Mouse (Mus musculus): ENCODE data around the gene Lmntd2. TPM values are rescaled to one million over a fixed set of nuclear protein-coding genes. Genes with fewer than 3 reads are reported as not detected.

Gene Lmntd2
- 10 to 100 TPM; 13.5 to 14.3 TPM for polyA plus RNA-seq (2017; shearing (Covaris generic))

GRCm38 (mm10) chr7:141213605-141214235 is at the start of gene Lmntd2:
TSS of gene Lmntd2 (minus strand) at chr7:141214080.

GRCm38 (mm10) chr7:141228279-141229067 is 14.6 kb upstream of the Lmntd2 start, which contains the start of gene Phrf1:
TSS of gene Phrf1 (plus strand) at chr7:141228784.

GRCm38 (mm10) chr7:141215101-141215879 is 1.4 kb upstream of the Lmntd2 start, which contains the start of gene Rassf7:
TSS of gene Rassf7 (plus strand) at chr7:141215860.

GRCm38 (mm10) chr7:141193948-141194347 is 19.9 kb downstream of the Lmntd2 start, which contains the start of the genes Hras and Lrrc56:
TSS of gene Hras (minus strand) at chr7:141194005.
TSS of gene Lrrc56 (plus strand) at chr7:141194157.

GRCm38 (mm10) chr7:141172116-141173006 is 41.5 kb downstream of the Lmntd2 start, which contains the start of gene Rnh1:
TSS of gene Rnh1 (minus strand) at chr7:141172857.

Other genes with a start within 250 kb of the Lmntd2 start
- gene Ifitm1, start 246.9 kb downstream of the Lmntd2 start, polyA plus RNA-seq (2017; shearing (Covaris generic)), result 1 to 10 TPM in 1 of 2 experiments, not detected in 1; 1.9 TPM
- gene Ifitm3, start 203.3 kb downstream of the Lmntd2 start, polyA plus RNA-seq (2017; shearing (Covaris generic)), result 1 to 10 TPM; 3.5 to 8.8 TPM
- not detected for gene Ifitm6, start 196.2 kb downstream of the Lmntd2 start, polyA plus RNA-seq (2017; shearing (Covaris generic))
- gene Gm17387, start 184.9 kb downstream of the Lmntd2 start, polyA plus RNA-seq (2017; shearing (Covaris generic)), result not detected
- 10 to 100 TPM; 18.8 to 19.5 TPM for gene B4galnt4, start 153.0 kb downstream of the Lmntd2 start, polyA plus RNA-seq (2017; shearing (Covaris generic))
- 100 to 1,000 TPM; 253 to 350 TPM for gene Pkp3, start 135.9 kb downstream of the Lmntd2 start, polyA plus RNA-seq (2017; shearing (Covaris generic))
- gene Sigirr, start 113.5 kb downstream of the Lmntd2 start, polyA plus RNA-seq (2017; shearing (Covaris generic)), result 100 to 1,000 TPM; 207 to 212 TPM
- gene Ano9, start 96.3 kb downstream of the Lmntd2 start, polyA plus RNA-seq (2017; shearing (Covaris generic)), result under 1 TPM; 0.48 to 0.54 TPM
- gene Ptdss2, start 91.7 kb downstream of the Lmntd2 start, polyA plus RNA-seq (2017; shearing (Covaris generic)), result 10 to 100 TPM; 19.1 to 23.2 TPM
- gene Rnh1, start 41.2 kb downstream of the Lmntd2 start, polyA plus RNA-seq (2017; shearing (Covaris generic)), result 100 to 1,000 TPM; 110 to 149 TPM
- 10 to 100 TPM; 45.4 to 45.7 TPM for gene Hras, start 20.1 kb downstream of the Lmntd2 start, polyA plus RNA-seq (2017; shearing (Covaris generic))
- gene Lrrc56, start 19.9 kb downstream of the Lmntd2 start, polyA plus RNA-seq (2017; shearing (Covaris generic)), result 1 to 10 TPM; 2.7 to 6.2 TPM
- gene Rassf7, start 1.8 kb upstream of the Lmntd2 start, polyA plus RNA-seq (2017; shearing (Covaris generic)), result 10 to 100 TPM; 18.6 to 27.3 TPM
- 10 to 100 TPM; 88.2 to 93.2 TPM for gene Phrf1, start 14.7 kb upstream of the Lmntd2 start, polyA plus RNA-seq (2017; shearing (Covaris generic))
- gene Irf7, start 52.4 kb upstream of the Lmntd2 start, polyA plus RNA-seq (2017; shearing (Covaris generic)), result 100 to 1,000 TPM in 1 of 2 experiments, 10 to 100 TPM in 1; 89.0 to 155 TPM
- gene Cdhr5, start 62.7 kb upstream of the Lmntd2 start, polyA plus RNA-seq (2017; shearing (Covaris generic)), result not detected
- not detected for gene Sct, start 65.1 kb upstream of the Lmntd2 start, polyA plus RNA-seq (2017; shearing (Covaris generic))
- under 1 TPM; 0.11 to 0.29 TPM for gene Drd4, start 77.9 kb upstream of the Lmntd2 start, polyA plus RNA-seq (2017; shearing (Covaris generic))
- gene Deaf1, start 113.6 kb upstream of the Lmntd2 start, polyA plus RNA-seq (2017; shearing (Covaris generic)), result 10 to 100 TPM; 57.7 to 77.6 TPM
- gene Tmem80, start 113.7 kb upstream of the Lmntd2 start, polyA plus RNA-seq (2017; shearing (Covaris generic)), result 10 to 100 TPM; 29.5 to 50.4 TPM
- 1 to 10 TPM in 1 of 2 experiments, under 1 TPM in 1; 0.17 to 3.1 TPM for gene Eps8l2, start 124.8 kb upstream of the Lmntd2 start, polyA plus RNA-seq (2017; shearing (Covaris generic))
- 100 to 1,000 TPM; 296 to 311 TPM for gene Taldo1, start 178.1 kb upstream of the Lmntd2 start, polyA plus RNA-seq (2017; shearing (Covaris generic))
- 10 to 100 TPM; 72.6 to 73.9 TPM for gene Gatd1, start 200.1 kb upstream of the Lmntd2 start, polyA plus RNA-seq (2017; shearing (Covaris generic))
- gene Cend1, start 215.4 kb upstream of the Lmntd2 start, polyA plus RNA-seq (2017; shearing (Covaris generic)), result 1 to 10 TPM in 1 of 2 experiments, under 1 TPM in 1; 0.47 to 3.0 TPM
- 10 to 100 TPM; 56.8 to 63.3 TPM for gene Slc25a22, start 223.8 kb upstream of the Lmntd2 start, polyA plus RNA-seq (2017; shearing (Covaris generic))
- gene Pidd1, start 229.9 kb upstream of the Lmntd2 start, polyA plus RNA-seq (2017; shearing (Covaris generic)), result 10 to 100 TPM in 1 of 2 experiments, 1 to 10 TPM in 1; 9.7 to 11.8 TPM
- gene Rplp2, start 233.3 kb upstream of the Lmntd2 start, polyA plus RNA-seq (2017; shearing (Covaris generic)), result 1,000 to 10,000 TPM; 1,321 to 1,489 TPM
- 10 to 100 TPM; 66.6 to 92.4 TPM for gene Pnpla2, start 241.1 kb upstream of the Lmntd2 start, polyA plus RNA-seq (2017; shearing (Covaris generic))
- gene Cracr2b, start 247.0 kb upstream of the Lmntd2 start, polyA plus RNA-seq (2017; shearing (Covaris generic)), result 1 to 10 TPM in 1 of 2 experiments, not detected in 1; 3.3 TPM

Measured in inflammation-experienced regulatory T-cells (primary cell).